Mouse (Mus musculus) intestine, embryonic 14.5 days (tissue): ENCODE measurements at regions not wholly inside any gene's neighbourhood (a gene's known extent, or its start where the extent isn't known, plus 50 kb on each side); places are given as distances from the start of the nearest gene placed in this dataset.

ENCODE experiments used
- ATAC-seq: fragments of 200-750 bp; cut with Nextera tagmentation; replicated peaks from 2 replicates; pipeline ENCODE4 v1.8.0; 2017; ENCODE audit warnings: low read depth, moderate number of reproducible peaks, moderate TSS enrichment, moderate library complexity; ENCODE audit not compliant: low FRiP score, low TSS enrichment
- DNase-seq: peaks from one replicate; pipeline ENCODE4 v3.0.0-alpha.2; 2018; ENCODE audit warnings: low spot score
- H3K27ac ChIP-seq: fragments of 300-500 bp; sonication (generic); 2 replicates; pipeline ENCODE4 v1.5.1; 2014; ENCODE audit warnings: low read depth, mild to moderate bottlenecking, control low read depth
- H3K27me3 ChIP-seq: fragments of 300-500 bp; sonication (generic); replicated peaks from 2 replicates; pipeline ENCODE4 v1.6.1; 2014; ENCODE audit warnings: low read length, control low read depth; ENCODE audit not compliant: control insufficient read depth, insufficient read depth
- H3K36me3 ChIP-seq: fragments of 300-500 bp; sonication (generic); 2 replicates; pipeline ENCODE4 v1.6.1; 2014; ENCODE audit warnings: low read length, control low read depth; ENCODE audit not compliant: control insufficient read depth, insufficient read depth
- H3K4me1 ChIP-seq: fragments of 300-500 bp; sonication (generic); replicated peaks from 2 replicates; pipeline ENCODE4 v1.6.1; 2014; ENCODE audit warnings: low read length, control low read depth, mixed read lengths; ENCODE audit not compliant: control insufficient read depth, insufficient read depth
- H3K4me2 ChIP-seq: fragments of 300-500 bp; sonication (generic); 2 replicates; pipeline ENCODE4 v1.6.1; 2014; ENCODE audit warnings: low read length
- H3K4me3 ChIP-seq: fragments of 300-500 bp; sonication (generic); 2 replicates; pipeline ENCODE4 v1.5.1; 2014; ENCODE audit warnings: low read depth, low read length, control low read depth, mixed read lengths
- H3K9ac ChIP-seq: fragments of 300-500 bp; sonication (generic); 2 replicates; pipeline ENCODE4 v1.6.1; 2014; ENCODE audit warnings: mild to moderate bottlenecking, low read length
- H3K9me3 ChIP-seq: fragments of 300-500 bp; sonication (generic); 2 replicates; pipeline ENCODE4 v1.6.1; 2016; ENCODE audit warnings: low read length, control low read depth; ENCODE audit not compliant: control insufficient read depth
- WGBS: fragments of 180-500 bp; shearing (Covaris S2); extraction: QIAGEN DNeasy Blood & Tissue Kit; methylation state at CpG from one replicate; pipeline ENCODE4 v1.1.7; 2014; 5-methylcytosine and 5-hydroxymethylcytosine counted together

- ATAC-seq (no peak), DNase-seq (no peak)
- Histone ChIP-seq H3K4me2 (peak overlapping the region; percentile 22), H3K4me1 (peaks cover 30% of the 10 kb centered on the region), H3K27me3 (no peaks in the 10 kb centered on the region), H3K9me3 (no peaks in the 10 kb centered on the region), H3K4me3 (no peak overlapping the region), H3K9ac (no peak overlapping the region), H3K27ac (no peak overlapping the region), H3K36me3 (no peaks in the 10 kb centered on the region)
- 28% methylated on average over 18 of the region's 18 CpGs for WGBS
Observed at GRCm38 (mm10) chr12:80022181-80023106, 90.4 kb downstream of the Zfp36l1 start.

GRCm38 (mm10) chr12:80021030-80021473 lies 91.8 kb downstream of the Zfp36l1 start:
- peaks cover 30% of the 10 kb centered on the region for H3K4me1 ChIP-seq
- H3K4me2 ChIP-seq: no peak overlapping the region
- H3K9ac ChIP-seq: no peak overlapping the region
- ATAC-seq (no peak), DNase-seq (no peak)
- no peaks in the 10 kb centered on the region for H3K9me3 ChIP-seq
- H3K36me3 ChIP-seq: no peaks in the 10 kb centered on the region
- peak overlapping the region; percentile 45; the same call in 1 of the 2 replicates for H3K27ac ChIP-seq
- 17% methylated on average over 6 of the region's 6 CpGs for WGBS
- no peak overlapping the region for H3K4me3 ChIP-seq
- H3K27me3 ChIP-seq: no peaks in the 10 kb centered on the region

DNA sequence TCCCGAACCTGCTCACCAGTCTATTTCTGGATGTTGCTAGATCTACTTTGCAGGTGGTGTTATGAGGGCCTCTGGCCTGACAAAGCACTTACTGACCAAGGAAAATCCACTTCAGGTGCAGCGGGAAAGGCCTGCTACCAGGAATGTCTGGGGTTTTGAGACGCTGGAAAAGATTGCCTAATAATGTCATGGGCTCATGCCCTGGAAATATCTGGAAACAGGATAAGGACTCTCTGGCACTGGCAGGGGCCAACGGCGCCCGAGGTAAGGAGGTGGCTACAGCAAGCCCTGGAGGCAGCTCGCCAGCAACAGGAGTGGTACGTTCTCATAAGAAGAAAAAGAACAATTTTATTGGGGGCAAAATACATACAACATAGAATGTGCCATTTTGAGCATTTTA lies 94.7 kb downstream of the Zfp36l1 start:
- Histone ChIP-seq H3K9ac (no peak overlapping the region), H3K9me3 (no peaks in the 10 kb centered on the region), H3K4me3 (no peak overlapping the region), H3K4me2 (no peak overlapping the region), H3K27me3 (no peaks in the 10 kb centered on the region), H3K36me3 (no peaks in the 10 kb centered on the region), H3K27ac (no peak overlapping the region), H3K4me1 (peaks cover 45% of the 10 kb centered on the region)
- DNase-seq (no peak), ATAC-seq (no peak)
- 89% methylated on average over 8 of the region's 8 CpGs for WGBS

- H3K9me3 ChIP-seq: no peaks in the 10 kb centered on the region
- H3K27me3 ChIP-seq: no peaks in the 10 kb centered on the region
- no peak overlapping the region for H3K9ac ChIP-seq
- H3K4me3 ChIP-seq: no peak overlapping the region
- H3K27ac ChIP-seq: no peak overlapping the region
- H3K4me1 ChIP-seq: peaks cover 44% of the 10 kb centered on the region
- DNase-seq (no peak), ATAC-seq (no peak)
- 82% methylated on average over 8 of the region's 8 CpGs for WGBS
- H3K36me3 ChIP-seq: no peaks in the 10 kb centered on the region
- no peak overlapping the region for H3K4me2 ChIP-seq
Observed at GRCm38 (mm10) chr12:80017376-80017929, 95.4 kb downstream of the Zfp36l1 start.

- no peak overlapping the region for H3K27ac ChIP-seq
- no peak overlapping the region for H3K4me2 ChIP-seq
- DNase-seq: no peak
- H3K27me3 ChIP-seq: no peaks in the 10 kb centered on the region
- no peaks in the 10 kb centered on the region for H3K36me3 ChIP-seq
- ATAC-seq: no peak
- no peaks in the 10 kb centered on the region for H3K9me3 ChIP-seq
- H3K9ac ChIP-seq: no peak overlapping the region
- H3K4me3 ChIP-seq: no peak overlapping the region
- WGBS: 94% methylated on average over 1 of the region's 1 CpGs
- H3K4me1 ChIP-seq: peaks cover 29% of the 10 kb centered on the region
Observed at GRCm38 (mm10) chr12:80015938-80016337, 96.9 kb downstream of the Zfp36l1 start.

DNA sequence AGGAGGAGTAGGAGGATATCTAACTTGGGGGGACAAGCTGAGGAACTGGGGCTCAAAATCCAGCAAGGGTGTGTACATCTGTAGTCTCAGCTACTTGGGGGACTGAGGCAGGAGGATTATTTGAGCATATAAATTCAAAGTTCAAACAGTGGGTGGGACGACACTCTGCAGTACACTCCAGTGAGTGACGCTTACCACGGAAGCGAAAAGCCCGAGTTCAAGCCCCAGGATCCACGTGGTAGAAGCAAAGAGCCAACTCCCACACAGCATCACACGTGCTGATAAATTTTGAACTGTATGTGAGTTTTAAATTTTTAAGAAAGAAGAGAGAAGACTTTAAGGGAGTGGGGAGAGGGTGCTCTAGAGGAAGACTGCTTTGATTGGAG lies 98.2 kb downstream of the Zfp36l1 start:
- ATAC-seq: 0 out of 2 replicates have a peak, but pooled peaks have one; percentile 6
- no peak for DNase-seq
- H3K9me3 ChIP-seq: no peaks in the 10 kb centered on the region
- H3K4me1 ChIP-seq: peaks cover 23% of the 10 kb centered on the region
- peak overlapping the region; percentile 34 for H3K4me2 ChIP-seq
- H3K36me3 ChIP-seq: no peaks in the 10 kb centered on the region
- 53% methylated on average over 7 of the region's 7 CpGs for WGBS
- 0 out of 2 replicates have a peak overlapping the region, but pooled peaks have one; percentile 16 for H3K9ac ChIP-seq
- H3K27me3 ChIP-seq: no peaks in the 10 kb centered on the region
- H3K4me3 ChIP-seq: no peak overlapping the region
- H3K27ac ChIP-seq: peak overlapping the region; percentile 82

DNA sequence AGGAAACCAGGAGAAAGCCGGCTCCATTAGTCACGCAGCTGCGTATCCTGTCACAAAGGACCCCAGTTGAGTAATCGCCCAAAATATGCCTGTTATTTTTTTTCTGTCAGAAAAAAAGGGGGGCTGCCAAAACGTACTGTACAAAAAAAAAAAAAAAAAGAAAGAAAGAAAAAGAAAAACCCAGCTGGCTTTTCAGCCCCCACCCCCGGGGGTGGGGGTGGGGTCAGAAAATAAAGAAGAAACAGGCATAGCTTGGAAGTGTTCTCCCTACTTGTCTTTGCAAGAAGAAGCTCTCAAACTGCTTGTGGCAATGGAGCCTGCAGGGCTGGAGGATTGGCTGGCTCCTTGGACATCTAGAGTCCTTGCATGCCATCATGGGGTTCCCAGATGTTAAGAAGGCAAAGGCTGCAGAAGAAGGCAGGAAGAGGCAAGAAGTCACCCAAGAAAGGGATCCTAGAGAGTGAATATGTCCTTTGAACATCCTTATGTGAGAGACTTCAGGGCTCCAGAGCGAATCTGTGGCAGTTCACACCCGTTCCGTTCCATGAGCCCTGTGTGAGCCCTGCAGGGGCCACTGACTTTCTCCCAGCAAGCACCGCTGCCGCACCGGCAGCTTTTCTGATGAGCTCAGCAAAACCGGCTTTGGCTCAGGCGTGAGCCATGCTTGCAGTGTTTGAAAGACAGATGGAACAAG lies 98.8 kb downstream of the Zfp36l1 start:
- H3K9me3 ChIP-seq: no peaks in the 10 kb centered on the region
- H3K4me3 ChIP-seq: no peak overlapping the region
- peaks cover 23% of the 10 kb centered on the region for H3K4me1 ChIP-seq
- DNase-seq (peak; percentile 74), ATAC-seq (peak; percentile 63; the same call in 1 of the 2 replicates)
- no peaks in the 10 kb centered on the region for H3K36me3 ChIP-seq
- peak overlapping the region; percentile 34 for H3K4me2 ChIP-seq
- 0 out of 2 replicates have a peak overlapping the region, but pooled peaks have one; percentile 16 for H3K9ac ChIP-seq
- peak overlapping the region; percentile 82 for H3K27ac ChIP-seq
- 20% methylated on average over 14 of the region's 14 CpGs for WGBS
- no peaks in the 10 kb centered on the region for H3K27me3 ChIP-seq

- peak; percentile 54; the same call in 1 of the 2 replicates for ATAC-seq
- WGBS: 43% methylated on average over 6 of the region's 6 CpGs
- no peaks in the 10 kb centered on the region for H3K9me3 ChIP-seq
- DNase-seq: no peak
- no peak overlapping the region for H3K9ac ChIP-seq
- H3K36me3 ChIP-seq: no peaks in the 10 kb centered on the region
- peaks cover 23% of the 10 kb centered on the region for H3K4me1 ChIP-seq
- H3K27me3 ChIP-seq: no peaks in the 10 kb centered on the region
- H3K27ac ChIP-seq: peak overlapping the region; percentile 82
- no peak overlapping the region for H3K4me3 ChIP-seq
- peak overlapping the region; percentile 34 for H3K4me2 ChIP-seq
Observed at GRCm38 (mm10) chr12:80013577-80013903, 99.3 kb downstream of the Zfp36l1 start.
